Mouse (Mus musculus): ENCODE data around the gene Psmb9.
"Not testable (repeated sequence)": the region's sequence is repeated elsewhere in the genome, so short reads cannot be mapped to it uniquely, and the experiment has no call there.

The Psmb9 gene

GRCm38 (mm10) chr17:34187261-34187916 is at the start of gene Psmb9, which contains the start of gene Tap1:
Gene Psmb9 (minus strand): TSS chr17:34187764.
Gene Tap1 (plus strand): TSS chr17:34187553.
- DNase-seq, result peak; percentile 100

GRCm38 (mm10) chr17:34236691-34237090 is 49.1 kb upstream of the Psmb9 start:
- DNase-seq, result peak; percentile 64

- peak; percentile 86 for DNase-seq
Measured at GRCm38 (mm10) chr17:34234926-34235325, 47.4 kb upstream of the Psmb9 start.

- DNase-seq, result not testable (repeated sequence)
Measured at GRCm38 (mm10) chr17:34232021-34232420, 44.5 kb upstream of the Psmb9 start.

- not testable (repeated sequence) for DNase-seq
Measured at GRCm38 (mm10) chr17:34230971-34231370, 43.4 kb upstream of the Psmb9 start.

GRCm38 (mm10) chr17:34225911-34226310 is 38.3 kb upstream of the Psmb9 start:
- not testable (repeated sequence) for DNase-seq

- no peak for DNase-seq
Measured at GRCm38 (mm10) chr17:34225426-34225825, 37.9 kb upstream of the Psmb9 start.

- DNase-seq, result no peak
Measured at GRCm38 (mm10) chr17:34224816-34225215, 37.3 kb upstream of the Psmb9 start.

- DNase-seq, result not testable (repeated sequence)
Measured at GRCm38 (mm10) chr17:34220401-34220800, 32.8 kb upstream of the Psmb9 start.

GRCm38 (mm10) chr17:34219801-34220200 is 32.2 kb upstream of the Psmb9 start:
- DNase-seq, result not testable (repeated sequence)

- DNase-seq, result peak; percentile 72
Measured at GRCm38 (mm10) chr17:34219096-34219495, 31.5 kb upstream of the Psmb9 start.

- peak; percentile 54 for DNase-seq
Measured at GRCm38 (mm10) chr17:34218675-34219074, 31.1 kb upstream of the Psmb9 start.

- no peak for DNase-seq
Measured at GRCm38 (mm10) chr17:34217986-34218385, 30.4 kb upstream of the Psmb9 start.

GRCm38 (mm10) chr17:34217216-34217928 is 29.8 kb upstream of the Psmb9 start:
- DNase-seq, result no peak

- no peak for DNase-seq
Measured at GRCm38 (mm10) chr17:34215176-34215575, 27.6 kb upstream of the Psmb9 start.

- no peak for DNase-seq
Measured at GRCm38 (mm10) chr17:34213936-34214335, 26.4 kb upstream of the Psmb9 start.

GRCm38 (mm10) chr17:34211746-34212365 is 24.3 kb upstream of the Psmb9 start:
- no peak for DNase-seq

- no peak for DNase-seq
Measured at GRCm38 (mm10) chr17:34210599-34210998, 23.0 kb upstream of the Psmb9 start.

- DNase-seq, result no peak
Measured at GRCm38 (mm10) chr17:34209680-34210079, 22.1 kb upstream of the Psmb9 start.

- DNase-seq, result no peak
Measured at GRCm38 (mm10) chr17:34208421-34208820, 20.9 kb upstream of the Psmb9 start.

- DNase-seq, result no peak
Measured at GRCm38 (mm10) chr17:34207866-34208265, 20.3 kb upstream of the Psmb9 start.

GRCm38 (mm10) chr17:34207456-34207855 is 19.9 kb upstream of the Psmb9 start:
- DNase-seq, result no peak

- DNase-seq, result no peak
Measured at GRCm38 (mm10) chr17:34206731-34207130, 19.2 kb upstream of the Psmb9 start.

- peak; percentile 36 for DNase-seq
Measured at GRCm38 (mm10) chr17:34205746-34206176, 18.2 kb upstream of the Psmb9 start.

Data from lung, postnatal 14 days (tissue).